22 mouse cellular contexts compared by ENCODE assay signal in the genomic region with DNA sequence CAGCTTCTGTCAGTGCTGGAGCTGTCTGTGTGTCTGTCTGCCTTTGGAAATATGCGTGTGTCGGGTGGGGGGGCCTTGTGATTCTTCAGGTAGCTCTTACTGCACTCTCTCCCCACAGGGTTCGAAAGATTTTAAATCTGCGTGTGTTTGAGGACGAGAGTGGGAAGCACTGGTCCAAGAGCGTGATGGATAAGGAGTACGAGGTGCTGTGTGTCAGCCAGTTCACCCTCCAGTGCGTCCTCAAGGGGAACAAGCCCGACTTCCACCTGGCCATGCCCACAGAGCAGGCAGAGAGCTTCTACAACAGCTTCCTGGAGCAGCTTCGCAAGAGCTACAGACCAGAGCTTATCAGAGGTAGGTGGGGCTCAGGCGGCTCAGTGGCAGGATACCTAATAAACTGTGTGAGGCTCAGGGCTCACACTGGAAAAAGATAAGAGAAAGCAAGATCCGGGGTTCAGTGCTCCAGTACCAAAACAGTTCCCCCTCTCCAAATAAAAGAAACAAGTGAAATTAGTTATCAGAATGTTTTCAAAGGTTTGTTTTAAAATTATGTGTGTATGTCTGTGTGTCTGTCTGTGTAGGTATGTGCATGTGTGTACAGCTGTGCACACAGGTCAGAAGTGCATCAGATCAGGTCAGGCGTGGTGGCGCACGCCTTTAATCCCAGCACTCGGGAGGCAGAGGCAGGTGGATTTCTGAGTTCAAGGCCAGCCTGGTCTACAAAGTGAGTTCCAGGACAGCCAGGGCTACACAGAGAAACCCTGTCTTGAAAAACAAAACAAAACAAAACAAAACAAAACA. TPM values are rescaled to one million over a fixed set of nuclear protein-coding genes. Genes with fewer than 3 reads are reported as not detected.
DNase-seq lines count a peak whose midpoint lies in the region; ATAC-seq and TF ChIP-seq lines count a peak whose summit lies in the region.
"Had no signal": no experiment of that assay in that cellular context is flagged by ENCODE, and none has a peak within 500 bp of the region (broad histone marks: within the 10 kb centered on the region; RNA-seq: fewer than 3 reads in every experiment).

No protein-coding gene starts in this region.

- H3K4me2 ChIP-seq in intestine, embryonic 15.5 days (replicated peaks), result no peak overlapping the region
- H3K4me2 ChIP-seq in liver, embryonic 13.5 days, result no peak overlapping the region
- no peak overlapping the region for H3K4me2 ChIP-seq in forebrain, postnatal 0 days (ENCODE audit: low read depth)
- H3K4me2 ChIP-seq: forebrain, embryonic 15.5 days; hindbrain, embryonic 12.5 days; midbrain, embryonic 12.5 days had no signal

- no peaks in the 10 kb centered on the region for H3K27me3 ChIP-seq in intestine, embryonic 15.5 days (replicated peaks)
- no peaks in the 10 kb centered on the region for H3K27me3 ChIP-seq in liver, embryonic 13.5 days
- H3K27me3 ChIP-seq in forebrain, postnatal 0 days (ENCODE audit: insufficient read depth, low read length), result no peaks in the 10 kb centered on the region
- H3K27me3 ChIP-seq: forebrain, embryonic 15.5 days; hindbrain, embryonic 12.5 days; midbrain, embryonic 12.5 days had no signal

- H3K9me3 ChIP-seq in intestine, embryonic 15.5 days, result no peaks in the 10 kb centered on the region
- no peaks in the 10 kb centered on the region for H3K9me3 ChIP-seq in liver, embryonic 13.5 days (replicated peaks)
- H3K9me3 ChIP-seq in forebrain, postnatal 0 days (ENCODE audit: low read length), result 0 out of 2 replicates have a peak, but pooled peaks cover 3% of the 10 kb centered on the region
- H3K9me3 ChIP-seq: embryonic facial prominence, embryonic 10.5 days; forebrain, embryonic 15.5 days; hindbrain, embryonic 12.5 days; midbrain, embryonic 12.5 days had no signal

- H3K9ac ChIP-seq in intestine, embryonic 15.5 days, result no peak overlapping the region
- H3K9ac ChIP-seq in liver, embryonic 13.5 days, result no peak overlapping the region
- H3K9ac ChIP-seq in forebrain, postnatal 0 days, result no peak overlapping the region
- H3K9ac ChIP-seq: forebrain, embryonic 15.5 days; hindbrain, embryonic 12.5 days; midbrain, embryonic 12.5 days had no signal

- WGBS in intestine, embryonic 15.5 days, result 68% methylated on average over 16 of the region's 16 CpGs
- WGBS in liver, embryonic 13.5 days (ENCODE audit: insufficient replicate concordance), result 56% methylated on average over 16 of the region's 16 CpGs
- 93% methylated on average over 16 of the region's 16 CpGs for WGBS in forebrain, postnatal 0 days

- peak; percentile 16 for DNase-seq in c-Kit-positive CD71-positive TER-119-negative erythroid progenitor cells, embryonic 14.5 days (ENCODE audit: low read depth)
- DNase-seq in liver, embryonic 13.5 days, result no peak
- DNase-seq in lung, postnatal 10 days, result no peak
- no peak for DNase-seq in forebrain, postnatal 0 days
- DNase-seq in c-Kit-positive CD71-positive TER-119-positive erythroid progenitor cells, embryonic 14.5 days (ENCODE audit: low spot score), result no peak
- DNase-seq: adrenal gland, postnatal 25 days; cerebellum, adult 11 months; cerebellum, adult 9-11 months; gastrocnemius, postnatal 25 days; heart, adult 2 months; kidney, adult 8-10 months; kidney, postnatal 14 days; left cerebral cortex, postnatal 4 days; lung, adult 18-20 months; lung, postnatal 14 days; right cerebral cortex, postnatal 25 days had no signal

- ATAC-seq in intestine, embryonic 15.5 days, result peak; percentile 95
- peak; percentile 77 for ATAC-seq in liver, embryonic 13.5 days (ENCODE audit: low read depth)
- peak; percentile 90 for ATAC-seq in megakaryocyte progenitor cell, adult 5-6 weeks (replicated peaks; ENCODE audit: poor library complexity)
- ATAC-seq in forebrain, postnatal 0 days, result no peak
- ATAC-seq: forebrain, embryonic 15.5 days had no signal

- H3K4me3 ChIP-seq in intestine, embryonic 15.5 days (replicated peaks), result no peak overlapping the region
- H3K4me3 ChIP-seq in liver, embryonic 13.5 days (replicated peaks), result no peak overlapping the region
- H3K4me3 ChIP-seq in forebrain, postnatal 0 days (ENCODE audit: low read depth, low read length), result no peak overlapping the region
- H3K4me3 ChIP-seq: embryonic facial prominence, embryonic 10.5 days; forebrain, embryonic 15.5 days; heart, adult 2 months; hindbrain, embryonic 12.5 days; midbrain, embryonic 12.5 days had no signal

- TF ChIP-seq CTCF in forebrain, postnatal 0 days (IDR thresholded peaks at IDR 0.05; ENCODE audit: low read depth), result no peak

- no peaks in the 10 kb centered on the region for H3K36me3 ChIP-seq in intestine, embryonic 15.5 days
- no peaks in the 10 kb centered on the region; the same call in 1 of the 2 replicates for H3K36me3 ChIP-seq in liver, embryonic 13.5 days
- H3K36me3 ChIP-seq in forebrain, postnatal 0 days (ENCODE audit: insufficient read depth), result peaks cover 3% of the 10 kb centered on the region
- H3K36me3 ChIP-seq: embryonic facial prominence, embryonic 10.5 days; forebrain, embryonic 15.5 days; hindbrain, embryonic 12.5 days; midbrain, embryonic 12.5 days had no signal

- H3K27ac ChIP-seq in intestine, embryonic 15.5 days, result no peak overlapping the region
- H3K27ac ChIP-seq in liver, embryonic 13.5 days, result no peak overlapping the region
- H3K27ac ChIP-seq in forebrain, postnatal 0 days (ENCODE audit: low read depth, low read length), result no peak overlapping the region
- H3K27ac ChIP-seq: embryonic facial prominence, embryonic 10.5 days; forebrain, embryonic 15.5 days; heart, adult 2 months; hindbrain, embryonic 12.5 days; midbrain, embryonic 12.5 days had no signal

- no peaks in the 10 kb centered on the region for H3K4me1 ChIP-seq in intestine, embryonic 15.5 days (replicated peaks)
- H3K4me1 ChIP-seq in liver, embryonic 13.5 days (replicated peaks), result peaks cover 12% of the 10 kb centered on the region
- no peaks in the 10 kb centered on the region for H3K4me1 ChIP-seq in forebrain, postnatal 0 days (ENCODE audit: insufficient read depth)
- H3K4me1 ChIP-seq: embryonic facial prominence, embryonic 10.5 days; forebrain, embryonic 15.5 days; hindbrain, embryonic 12.5 days; midbrain, embryonic 12.5 days had no signal

RNA-seq across cellular contexts. Expression of gene Dtd1, which starts 17.6 kb away (rescaled TPM):
- polyA plus RNA-seq in intestine, embryonic 15.5 days (2015; fragmentation: Nextera tagmentation; extraction: Ambion mirVana), result 51.0 and 51.3 TPM in 2 replicates
- 31.4 and 32.8 TPM in 2 replicates for polyA plus RNA-seq in liver, embryonic 13.5 days (2015; fragmentation: Nextera tagmentation; extraction: Ambion mirVana)
- total RNA-seq in megakaryocyte progenitor cell, adult 5-6 weeks (2015), result 29.5 and 34.1 TPM in 2 replicates
- total RNA-seq in megakaryocyte progenitor cell, adult 5-6 weeks (2017), result 59.8 and 63.1 TPM in 2 replicates
- total RNA-seq in forebrain, postnatal 0 days (2014; rRNA removed), result 87.4 and 98.2 TPM in 2 replicates
- polyA plus RNA-seq in forebrain, postnatal 0 days (2015; fragmentation: Nextera tagmentation; extraction: Ambion mirVana), result 136 and 161 TPM in 2 replicates

RNA-seq across cellular contexts. Expression of gene Smim26, which starts 23.4 kb away (rescaled TPM):
- 40.0 and 51.6 TPM in 2 replicates for polyA plus RNA-seq in intestine, embryonic 15.5 days (2015; fragmentation: Nextera tagmentation; extraction: Ambion mirVana)
- 27.4 and 29.8 TPM in 2 replicates for polyA plus RNA-seq in liver, embryonic 13.5 days (2015; fragmentation: Nextera tagmentation; extraction: Ambion mirVana)
- 30.1 and 42.9 TPM in 2 replicates for total RNA-seq in megakaryocyte progenitor cell, adult 5-6 weeks (2015)
- total RNA-seq in megakaryocyte progenitor cell, adult 5-6 weeks (2017), result 23.5 and 27.0 TPM in 2 replicates
- total RNA-seq in forebrain, postnatal 0 days (2014; rRNA removed), result 22.7 and 60.6 TPM in 2 replicates
- polyA plus RNA-seq in forebrain, postnatal 0 days (2015; fragmentation: Nextera tagmentation; extraction: Ambion mirVana), result 71.3 and 86.1 TPM in 2 replicates
